Mouse (Mus musculus): ENCODE measurements around the gene Erich6b. TPM values are rescaled to one million over a fixed set of nuclear protein-coding genes. Genes with fewer than 3 reads are reported as not detected.

The Erich6b gene
- total RNA-seq (2023; ENCODE audit: inconsistent age) = not detected in 4 replicates

GRCm38 (mm10) chr14:75642080-75642479 lies at the start of gene Erich6b:
TSS of gene Erich6b (plus strand) at chr14:75642259.

DNA sequence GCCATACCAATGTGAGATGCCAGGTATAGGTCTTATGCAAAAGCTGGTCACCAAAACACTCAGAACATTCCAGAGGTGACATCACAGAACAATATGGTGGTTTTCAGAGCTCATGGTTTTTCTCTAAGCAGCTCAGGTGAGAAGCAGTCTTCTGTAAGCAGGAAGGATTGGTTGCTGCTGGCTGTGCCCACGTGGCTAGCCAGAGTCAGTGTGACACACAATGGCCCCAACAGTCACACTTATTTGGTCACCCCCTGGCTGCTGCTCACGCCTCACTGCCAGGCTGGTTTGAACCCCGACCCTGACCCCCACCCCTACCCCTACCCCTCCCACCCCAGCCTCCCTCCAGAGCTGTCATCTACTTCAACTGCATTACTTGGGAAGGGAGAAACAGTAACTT lies 49.1 kb upstream of the Erich6b start, which contains the start of gene Spert:
Gene Spert, minus strand, starts transcription at position 139 of the 400 bp plus-strand sequence.

Other genes with a start within 250 kb of the Erich6b start
- gene Siah3, start 186.3 kb upstream of the Erich6b start, total RNA-seq (2023; ENCODE audit: inconsistent age) = not detected in 4 replicates
- not detected in 4 replicates for gene Spert, start 49.1 kb upstream of the Erich6b start, total RNA-seq (2023; ENCODE audit: inconsistent age)
- gene Cog3, start 112.3 kb downstream of the Erich6b start, total RNA-seq (2023; ENCODE audit: inconsistent age) = 34.0 to 37.1 TPM (median 35.5 TPM) in 4 replicates
- 30.2 to 49.8 TPM (median 37.3 TPM) in 4 replicates for gene Slc25a30, start 144.8 kb downstream of the Erich6b start, total RNA-seq (2023; ENCODE audit: inconsistent age)
- gene Tpt1, start 202.8 kb downstream of the Erich6b start, total RNA-seq (2023; ENCODE audit: inconsistent age) = 5,035 to 5,781 TPM (median 5,727 TPM) in 4 replicates